Mouse (Mus musculus) olfactory bulb, adult 2 months (tissue): ENCODE results near the gene Atg101. TPM values are rescaled to one million over a fixed set of nuclear protein-coding genes. Genes with fewer than 3 reads are reported as not detected.
"Not testable (repeated sequence)": the region's sequence is repeated elsewhere in the genome, so short reads cannot be mapped to it uniquely, and the experiment has no call there.

Experiments
- H3K27ac ChIP-seq: fragments of 200-500 bp; 2 replicates; pipeline ENCODE4 v1.5.1; 2012; ENCODE audit warnings: low read depth, low read length; ENCODE audit not compliant: insufficient read depth
- H3K4me1 ChIP-seq: fragments of 200-500 bp; 2 replicates; pipeline ENCODE4 v1.6.1; 2012; ENCODE audit warnings: low read length; ENCODE audit not compliant: control insufficient read depth, insufficient read depth
- H3K4me3 ChIP-seq: fragments of 200-500 bp; 2 replicates; pipeline ENCODE4 v1.5.1; 2012; ENCODE audit warnings: mild to moderate bottlenecking, low read depth, low read length, moderate library complexity; ENCODE audit not compliant: insufficient read depth
- CTCF ChIP-seq: fragments of 200-500 bp; IDR thresholded peaks from 2 replicates; pipeline ENCODE4 v1.5.1; 2012; ENCODE audit warnings: low read depth, mild to moderate bottlenecking, low read length, moderate library complexity; ENCODE audit not compliant: insufficient read depth
- POLR2A ChIP-seq: fragments of 200-500 bp; IDR thresholded peaks from 2 replicates; pipeline ENCODE4 v1.6.1; 2012; ENCODE audit warnings: mild to moderate bottlenecking, low read depth, low read length, moderate library complexity; ENCODE audit not compliant: insufficient read depth
- WGBS: fragments of 180-500 bp; shearing (Covaris S2); methylation state at CpG from one replicate; pipeline ENCODE4 v1.1.7; 2018; 5-methylcytosine and 5-hydroxymethylcytosine counted together
- polyA plus RNA-seq: library from polyadenylated mRNA; stranded (reverse); fragments of >200 nt; gene quantifications from 2 replicates; pipeline ENCODE4 v1.2.4, GENCODE M21; 2012; ENCODE audit warnings: low replicate concordance; ENCODE audit not compliant: missing spikeins, insufficient read depth, insufficient read length

Gene Atg101
- polyA plus RNA-seq, 1 experiment = not detected

- WGBS = 96% methylated on average over 5 of the region's 5 CpGs
- Histone ChIP-seq H3K4me3 (no peak overlapping the region), H3K4me1 (peaks cover 3% of the 10 kb centered on the region; the same call in 1 of the 2 replicates), H3K27ac (no peak overlapping the region)
- TF ChIP-seq POLR2A = no peak
- no peak for TF ChIP-seq CTCF
Observed at GRCm38 (mm10) chr15:101323511-101323910, 39.4 kb downstream of the Atg101 start.

- H3K27ac ChIP-seq, H3K4me1 ChIP-seq, H3K4me3 ChIP-seq: not testable (repeated sequence)
Observed at GRCm38 (mm10) chr15:101324409-101324808, 40.3 kb downstream of the Atg101 start.

- H3K27ac ChIP-seq = no peak overlapping the region
- no peak overlapping the region for H3K4me3 ChIP-seq
- 35% methylated on average over 10 of the region's 10 CpGs for WGBS
- TF ChIP-seq POLR2A (no peak), CTCF (no peak)
- peaks cover 11% of the 10 kb centered on the region for H3K4me1 ChIP-seq
Observed at GRCm38 (mm10) chr15:101325991-101326534, 42.0 kb downstream of the Atg101 start.

GRCm38 (mm10) chr15:101327282-101327681, 43.2 kb downstream of the Atg101 start:
- 2% methylated on average over 6 of the region's 6 CpGs for WGBS
- H3K4me1 ChIP-seq = peaks cover 14% of the 10 kb centered on the region
- TF ChIP-seq POLR2A = no peak
- TF ChIP-seq CTCF = peak; percentile 89
- H3K4me3 ChIP-seq = no peak overlapping the region
- H3K27ac ChIP-seq = no peak overlapping the region

DNA sequence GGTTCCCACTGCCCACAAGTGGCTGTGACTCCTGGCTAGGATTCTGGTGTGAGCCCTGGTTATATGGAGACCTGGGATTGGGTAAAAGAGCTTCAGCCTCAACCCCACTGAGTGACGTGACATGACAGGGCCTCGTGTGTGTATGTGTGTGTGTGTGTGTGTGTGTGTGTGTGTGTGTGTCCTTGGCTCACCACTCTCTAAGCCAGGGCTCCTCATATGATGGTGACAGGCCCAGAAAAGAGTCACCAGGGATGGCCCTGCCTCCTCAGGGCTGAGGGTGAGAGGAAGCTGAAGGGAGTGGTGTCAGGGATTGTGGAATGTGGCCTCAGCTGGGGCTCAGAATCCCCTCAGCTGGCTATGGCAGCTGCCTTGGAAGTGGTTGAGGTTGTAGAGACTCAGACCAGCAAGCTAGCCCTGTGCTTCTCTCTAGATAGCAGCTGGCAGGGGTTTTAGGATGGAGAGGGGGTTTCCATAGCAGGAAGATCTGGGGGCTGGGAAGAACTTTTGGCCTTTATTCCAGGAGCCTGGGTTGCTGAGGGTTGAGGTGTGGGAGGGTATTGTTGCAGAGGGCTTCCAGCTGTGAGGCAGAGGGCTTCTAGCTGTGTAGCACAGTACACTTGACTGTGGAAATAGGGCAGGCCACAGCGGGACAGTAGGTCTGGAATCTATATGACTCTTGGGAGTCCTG, 44.9 kb downstream of the Atg101 start:
- Histone ChIP-seq H3K4me3 (no peak overlapping the region), H3K27ac (no peak overlapping the region), H3K4me1 (peaks cover 29% of the 10 kb centered on the region)
- WGBS = 64% methylated on average over 3 of the region's 3 CpGs
- no peak for TF ChIP-seq CTCF
- no peak for TF ChIP-seq POLR2A

GRCm38 (mm10) chr15:101329564-101329892, 45.5 kb downstream of the Atg101 start:
- TF ChIP-seq CTCF = no peak
- TF ChIP-seq POLR2A = no peak

DNA sequence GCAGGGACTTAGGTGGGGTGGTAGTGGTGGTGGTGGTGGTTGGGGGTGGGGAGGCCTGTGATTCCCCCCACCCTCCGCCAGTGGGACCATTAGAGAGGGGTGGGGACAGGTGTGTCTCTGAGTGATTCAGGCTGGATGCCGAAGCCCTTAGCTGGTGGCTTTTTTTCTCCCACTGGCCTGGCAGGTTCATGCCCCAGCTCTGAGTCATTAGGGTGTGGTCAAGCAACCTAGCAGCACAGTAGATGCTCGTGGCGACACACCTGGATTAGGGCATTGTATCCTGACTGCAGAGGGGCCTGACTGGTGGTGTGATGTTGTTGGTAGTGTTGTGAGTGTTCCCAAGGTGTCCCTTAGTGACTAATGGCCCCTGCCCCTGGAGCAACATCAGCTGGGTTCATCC, 47.0 kb downstream of the Atg101 start:
- Histone ChIP-seq H3K4me3 (no peak overlapping the region), H3K27ac (no peak overlapping the region), H3K4me1 (peaks cover 33% of the 10 kb centered on the region)
- TF ChIP-seq CTCF (no peak), POLR2A (no peak)
- WGBS = 88% methylated on average over 4 of the region's 4 CpGs

More at GRCm38 (mm10) chr15:101329564-101329892, 45.5 kb downstream of the Atg101 start:
- Histone ChIP-seq H3K27ac (no peak overlapping the region), H3K4me3 (no peak overlapping the region), H3K4me1 (peaks cover 33% of the 10 kb centered on the region)
- WGBS = 66% methylated on average over 3 of the region's 3 CpGs

DNA sequence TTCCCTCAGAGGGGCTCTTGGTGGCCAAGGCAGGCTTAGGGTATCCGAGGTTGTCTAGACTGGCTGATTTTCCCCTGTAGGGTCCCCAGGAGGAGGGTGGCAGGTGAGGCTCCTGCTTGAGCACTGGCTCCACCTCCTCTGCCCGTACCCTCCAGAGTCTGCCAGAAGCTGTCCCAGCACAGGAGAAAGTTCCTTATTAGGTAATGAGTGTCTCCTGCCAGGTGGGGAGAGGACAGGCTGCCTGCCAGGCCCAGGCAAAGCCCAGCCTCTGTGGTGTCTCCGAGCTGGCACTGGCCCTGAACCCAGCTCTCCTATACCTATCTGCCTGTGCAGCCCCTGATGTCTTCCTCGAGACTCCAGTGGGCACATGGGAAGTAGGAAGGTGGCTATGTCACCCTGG, 48.3 kb downstream of the Atg101 start:
- 82% methylated on average over 4 of the region's 4 CpGs for WGBS

GRCm38 (mm10) chr15:101333165-101333564, 49.1 kb downstream of the Atg101 start:
- TF ChIP-seq CTCF (no peak), POLR2A (no peak)
- peak overlapping the region; percentile 21; the same call in 1 of the 2 replicates for H3K27ac ChIP-seq
- H3K4me3 ChIP-seq = no peak overlapping the region
- H3K4me1 ChIP-seq = peaks cover 33% of the 10 kb centered on the region
- WGBS = 35% methylated on average over 1 of the region's 1 CpGs

More for the DNA sequence above, 48.3 kb downstream of the Atg101 start:
- no peak for TF ChIP-seq CTCF
- TF ChIP-seq POLR2A = no peak
- no peak overlapping the region; the same call in 1 of the 2 replicates for H3K27ac ChIP-seq
- H3K4me1 ChIP-seq = peaks cover 35% of the 10 kb centered on the region
- no peak overlapping the region for H3K4me3 ChIP-seq
